Mouse (Mus musculus) bone marrow macrophage, adult 2 months (primary cell): ENCODE data around the gene Plod3.
"Not testable (repeated sequence)": the region's sequence is repeated elsewhere in the genome, so short reads cannot be mapped to it uniquely, and the experiment has no call there.

Experiments used
- CTCF ChIP-seq: IDR thresholded peaks from 2 replicates; pipeline ENCODE4 v1.5.1; 2012; ENCODE audit warnings: low read depth, mild to moderate bottlenecking, low read length, moderate library complexity
- POLR2A ChIP-seq: IDR thresholded peaks from 2 replicates; pipeline ENCODE4 v1.6.1; 2012; ENCODE audit warnings: mild to moderate bottlenecking, low read depth, low read length, borderline replicate concordance

- not testable (repeated sequence) for TF ChIP-seq POLR2A, CTCF
These were observed 37.1 kb upstream of the Plod3 start for GRCm38 (mm10) chr5:136949551-136950336.
